Mouse (Mus musculus): ENCODE results near the gene Sh3pxd2a. TPM values are rescaled to one million over a fixed set of nuclear protein-coding genes. Genes with fewer than 3 reads are reported as not detected.

Gene Sh3pxd2a
- total RNA-seq, 4 experiments from 2014 or later = 31.8 to 34.5 (median 32.9) TPM

DNA sequence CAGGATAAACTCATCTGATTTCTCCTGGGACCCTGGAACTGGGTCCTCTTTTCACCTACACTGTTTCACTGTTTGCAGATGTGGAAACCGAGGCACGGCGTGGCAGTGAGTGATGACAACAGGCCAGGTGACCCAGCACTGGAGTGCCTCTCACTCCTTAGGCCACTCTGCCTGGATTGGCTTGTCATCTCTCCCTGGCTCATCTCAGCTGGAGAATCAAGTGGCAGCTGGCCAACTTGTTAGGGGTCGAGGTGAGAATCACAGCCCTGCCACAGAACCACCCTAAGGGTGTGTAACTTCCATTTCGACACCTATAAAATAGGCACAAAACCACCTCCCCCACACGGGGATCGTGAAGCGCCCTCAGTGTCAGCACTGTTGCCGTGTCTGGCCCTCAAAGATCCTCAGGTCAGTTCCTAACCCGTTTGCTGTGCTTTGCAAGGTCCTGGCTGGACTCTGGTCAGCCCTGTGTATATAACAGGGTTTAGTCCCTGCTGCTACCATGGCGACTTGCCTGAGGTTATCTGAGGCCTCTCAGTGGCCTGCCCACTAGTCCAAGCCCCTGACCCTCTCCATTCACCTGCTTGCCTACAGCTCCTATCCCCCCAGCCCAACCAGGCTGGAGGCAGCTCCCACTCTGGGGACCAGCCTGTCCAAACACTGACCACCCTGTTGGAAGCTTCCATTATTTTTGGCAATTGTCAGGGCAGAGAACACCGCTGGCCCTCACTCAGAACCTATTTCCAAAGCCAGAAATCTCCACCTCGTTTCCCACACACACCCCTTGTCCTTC, 6.3 kb downstream of the Sh3pxd2a start:
- no peak for DNase-seq (ENCODE audit: low spot score in 2 of 2)

DNA sequence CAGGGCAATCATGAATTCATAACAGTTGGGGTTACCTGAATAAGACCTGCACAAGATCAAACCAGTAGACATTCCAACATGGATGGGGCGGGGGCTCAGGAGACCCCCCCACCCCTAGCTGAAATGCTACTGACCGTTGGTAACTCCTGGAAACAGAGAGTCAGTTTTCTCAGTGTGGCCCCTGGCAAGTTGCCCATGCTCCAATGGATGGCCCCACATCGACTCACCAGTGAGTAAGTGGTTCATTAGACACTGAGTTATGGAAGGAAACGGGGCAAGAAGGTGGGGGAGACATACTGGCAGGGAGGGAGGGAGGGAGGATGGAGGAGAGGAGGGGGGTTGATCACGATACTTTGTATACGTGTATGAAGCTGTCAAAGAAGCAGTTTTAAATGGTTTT, 8.2 kb downstream of the Sh3pxd2a start:
- DNase-seq (ENCODE audit: low spot score in 2 of 2) = no peak

DNA sequence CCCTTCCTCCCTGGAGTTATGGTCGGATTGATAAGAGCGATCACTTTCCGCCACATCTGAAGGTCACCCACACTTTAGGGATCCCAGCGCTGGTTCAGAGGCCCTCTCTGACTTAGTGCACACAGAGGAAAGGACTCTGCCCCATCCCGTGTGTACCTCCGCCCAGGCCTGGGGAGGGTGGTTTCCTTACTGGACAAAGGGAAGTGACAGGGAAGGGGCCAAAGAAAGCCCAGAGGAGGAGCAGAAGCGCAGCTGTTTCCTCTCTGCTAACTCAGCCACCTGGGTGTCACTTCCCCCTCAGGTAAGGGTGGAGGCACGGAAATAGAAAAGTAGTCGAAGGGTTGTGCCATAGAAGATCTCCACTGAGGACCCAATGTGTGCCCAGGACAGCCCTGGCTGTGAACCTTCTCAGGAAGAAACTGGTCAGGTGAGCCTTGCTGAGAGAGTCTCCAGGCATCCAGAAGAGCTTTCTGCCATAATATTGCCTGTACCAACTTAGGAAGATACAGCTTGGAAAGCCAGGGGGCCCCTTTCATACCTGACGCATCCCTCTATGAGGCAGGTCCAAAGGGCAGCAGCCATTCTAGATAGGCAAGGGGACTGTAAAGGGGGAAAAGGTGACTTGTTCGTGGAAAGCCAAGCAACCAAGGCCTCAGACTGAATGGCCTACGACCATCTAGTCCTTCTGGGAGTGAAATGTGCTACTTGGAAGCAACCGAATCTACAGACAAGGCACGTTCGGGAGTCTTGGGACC, 9.0 kb downstream of the Sh3pxd2a start:
- DNase-seq (ENCODE audit: low spot score in 2 of 2) = no peak

DNA sequence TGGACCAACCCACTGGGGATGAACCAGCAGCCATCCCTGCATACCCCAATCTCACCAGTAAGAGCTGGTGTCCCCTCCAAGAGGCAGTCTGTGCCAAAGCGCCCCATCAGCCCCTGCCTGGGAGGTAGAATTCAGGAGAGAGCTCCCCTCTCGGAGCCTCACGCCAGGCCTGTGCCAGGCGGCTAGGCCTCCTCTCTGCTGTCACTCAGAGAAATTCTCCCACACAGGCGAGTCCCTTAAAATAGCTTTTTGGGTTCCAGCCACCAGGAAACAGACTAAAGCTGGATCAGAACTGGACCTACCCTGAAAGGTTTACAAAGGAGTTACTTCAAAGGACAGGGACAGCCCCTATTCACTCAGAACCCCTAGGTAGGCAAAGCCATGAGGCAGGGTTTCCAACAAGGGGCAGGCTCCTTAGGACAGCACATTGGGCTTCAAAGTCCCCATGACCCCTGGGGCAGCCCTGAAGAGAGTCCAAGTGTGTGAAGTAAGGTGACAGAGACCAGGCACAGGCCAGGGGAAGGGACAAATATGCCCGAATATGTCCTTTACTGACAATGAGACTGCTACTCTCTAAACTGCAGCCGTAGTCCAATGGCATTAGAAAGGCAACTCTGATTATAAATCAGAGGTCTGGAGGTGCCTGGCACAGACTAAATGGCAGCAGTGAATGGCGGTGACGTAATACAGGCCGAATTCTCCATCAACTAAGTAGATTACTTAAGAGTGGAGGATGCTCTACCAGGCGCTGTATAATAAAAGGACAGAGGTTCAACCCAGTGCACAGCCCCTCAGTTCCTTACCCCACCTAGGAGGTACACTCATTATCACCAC, 9.8 kb downstream of the Sh3pxd2a start:
- DNase-seq (ENCODE audit: low spot score in 2 of 2) = no peak

GRCm38 (mm10) chr19:47453352-47453751, 10.8 kb downstream of the Sh3pxd2a start:
- no peak for DNase-seq (ENCODE audit: low spot score in 2 of 2)

DNA sequence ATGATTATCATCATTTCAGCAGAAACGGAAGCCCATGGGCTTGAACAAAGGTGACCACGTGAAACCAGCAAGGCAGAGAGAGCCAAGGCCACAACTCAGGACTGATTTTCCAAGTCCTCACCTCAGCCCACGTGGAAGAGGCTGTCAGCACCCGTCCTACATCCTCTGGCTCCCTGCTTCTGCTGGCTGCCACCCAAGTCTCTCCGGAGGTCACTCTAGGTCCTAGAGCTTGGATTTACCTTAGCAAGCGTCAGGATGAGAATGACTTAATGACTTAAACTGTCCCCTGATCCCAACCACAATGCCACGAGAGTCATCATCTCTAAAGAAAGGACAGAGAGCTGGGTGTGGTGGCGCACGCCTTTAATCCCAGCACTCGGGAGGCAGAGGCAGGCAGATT, 11.5 kb downstream of the Sh3pxd2a start:
- no peak for DNase-seq (ENCODE audit: low spot score in 2 of 2)

GRCm38 (mm10) chr19:47452211-47452610, 12.0 kb downstream of the Sh3pxd2a start:
- no peak for DNase-seq (ENCODE audit: low spot score in 2 of 2)

- no peak for DNase-seq (ENCODE audit: low spot score in 2 of 2)
These were observed 12.6 kb downstream of the Sh3pxd2a start for GRCm38 (mm10) chr19:47451476-47452113.

- DNase-seq (ENCODE audit: low spot score in 2 of 2) = no peak
These were observed 13.7 kb downstream of the Sh3pxd2a start for GRCm38 (mm10) chr19:47450261-47451137.

- no peak for DNase-seq (ENCODE audit: low spot score in 2 of 2)
These were observed 14.5 kb downstream of the Sh3pxd2a start for GRCm38 (mm10) chr19:47449513-47450227.

GRCm38 (mm10) chr19:47448618-47449151, 15.5 kb downstream of the Sh3pxd2a start:
- no peak for DNase-seq (ENCODE audit: low spot score in 2 of 2)

- DNase-seq (ENCODE audit: low spot score in 2 of 2) = peak in 1 of 2 experiments; percentile 30
These were observed 17.3 kb downstream of the Sh3pxd2a start for GRCm38 (mm10) chr19:47446841-47447365.

DNA sequence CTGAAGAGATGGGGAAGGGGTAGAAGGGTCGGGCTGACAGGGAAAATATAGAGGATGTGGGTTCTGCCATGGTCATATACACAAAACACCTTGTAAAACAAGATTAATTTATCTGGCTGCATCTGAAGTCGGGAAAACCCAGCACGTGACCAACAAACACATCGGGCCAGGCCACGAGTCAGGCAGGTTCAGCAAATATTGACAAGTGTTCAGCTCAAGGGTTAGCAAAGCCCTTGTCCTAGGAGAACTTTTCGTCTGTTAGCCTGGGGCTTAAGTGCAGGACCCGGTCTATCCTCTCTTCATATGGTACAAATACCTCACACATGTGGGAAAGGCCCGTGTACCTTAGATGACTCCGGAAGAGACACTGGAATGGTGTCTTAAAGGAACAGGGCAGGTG, 18.1 kb downstream of the Sh3pxd2a start:
- DNase-seq (ENCODE audit: low spot score in 2 of 2) = no peak

- DNase-seq (ENCODE audit: low spot score in 2 of 2) = no peak
These were observed 18.5 kb downstream of the Sh3pxd2a start for GRCm38 (mm10) chr19:47445726-47446125.

GRCm38 (mm10) chr19:47444488-47444887, 19.7 kb downstream of the Sh3pxd2a start:
- DNase-seq (ENCODE audit: low spot score in 2 of 2) = no peak

DNA sequence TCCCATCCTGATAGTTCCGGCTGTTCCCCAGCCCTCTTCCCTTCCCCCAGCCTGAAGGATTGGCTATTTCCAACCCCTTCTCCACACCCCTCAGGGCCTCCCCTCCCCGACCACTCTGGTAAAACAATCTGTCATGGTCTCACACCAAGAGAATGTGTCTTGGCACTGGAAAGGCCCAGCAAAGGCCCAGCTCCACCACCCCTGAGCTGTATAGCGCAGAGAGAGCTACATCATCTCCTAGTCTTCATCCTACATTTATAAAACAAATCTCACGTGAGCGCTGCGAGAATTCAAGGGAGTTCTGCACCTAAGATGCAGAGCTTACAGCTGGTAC, 21.9 kb downstream of the Sh3pxd2a start:
- no peak for DNase-seq (ENCODE audit: low spot score in 2 of 2)

DNA sequence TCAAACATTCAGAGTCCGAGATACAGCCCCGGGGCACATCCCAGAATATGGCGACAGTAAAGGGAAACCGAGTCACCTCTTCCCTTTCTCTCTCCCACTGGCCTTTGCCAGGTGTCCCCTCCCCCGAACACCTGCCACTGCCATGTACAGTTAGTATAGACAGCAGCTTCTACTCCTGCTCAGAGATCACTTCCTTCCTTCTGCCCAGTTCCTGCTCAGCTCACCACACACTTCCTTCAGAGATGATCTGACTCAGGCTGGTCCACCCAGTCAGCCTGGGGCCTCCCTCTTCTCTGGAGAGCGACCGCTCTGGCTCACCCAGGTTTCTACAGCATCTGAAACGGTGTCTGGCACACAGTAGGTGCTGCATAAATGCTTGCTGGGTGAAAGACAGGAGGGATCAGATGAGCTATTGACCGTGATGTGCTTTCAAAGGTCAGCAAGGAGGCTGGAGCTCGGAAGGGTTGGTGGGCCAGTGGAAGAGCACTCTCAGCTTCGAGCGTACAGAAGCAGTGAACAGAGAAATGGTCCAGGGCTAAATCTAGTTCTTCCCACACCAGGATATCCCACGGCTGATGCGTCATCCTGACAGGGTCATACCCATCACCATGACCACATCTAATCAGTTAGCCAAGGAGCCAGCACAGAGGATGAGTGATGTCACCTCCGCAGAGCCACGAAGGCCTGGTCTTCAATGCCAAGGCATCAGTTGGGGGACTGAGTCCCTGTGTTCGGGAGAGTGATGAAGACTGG, 22.5 kb downstream of the Sh3pxd2a start:
- DNase-seq (ENCODE audit: low spot score in 2 of 2) = no peak

GRCm38 (mm10) chr19:47440967-47441366, 23.2 kb downstream of the Sh3pxd2a start:
- DNase-seq (ENCODE audit: low spot score in 2 of 2) = no peak

GRCm38 (mm10) chr19:47440435-47440803, 23.8 kb downstream of the Sh3pxd2a start:
- DNase-seq (ENCODE audit: low spot score in 2 of 2) = no peak
